Mouse (Mus musculus): Measurements from ENCODE around the gene Pclo. TPM values are rescaled to one million over a fixed set of nuclear protein-coding genes. Genes with fewer than 3 reads are reported as not detected.
"Not testable (repeated sequence)": the region's sequence is repeated elsewhere in the genome, so short reads cannot be mapped to it uniquely, and the experiment has no call there.

Pclo gene
- polyA plus RNA-seq (2015; fragmentation: Nextera tagmentation; extraction: Ambion mirVana) = 0.11 and 0.38 TPM in 2 replicates

DNA sequence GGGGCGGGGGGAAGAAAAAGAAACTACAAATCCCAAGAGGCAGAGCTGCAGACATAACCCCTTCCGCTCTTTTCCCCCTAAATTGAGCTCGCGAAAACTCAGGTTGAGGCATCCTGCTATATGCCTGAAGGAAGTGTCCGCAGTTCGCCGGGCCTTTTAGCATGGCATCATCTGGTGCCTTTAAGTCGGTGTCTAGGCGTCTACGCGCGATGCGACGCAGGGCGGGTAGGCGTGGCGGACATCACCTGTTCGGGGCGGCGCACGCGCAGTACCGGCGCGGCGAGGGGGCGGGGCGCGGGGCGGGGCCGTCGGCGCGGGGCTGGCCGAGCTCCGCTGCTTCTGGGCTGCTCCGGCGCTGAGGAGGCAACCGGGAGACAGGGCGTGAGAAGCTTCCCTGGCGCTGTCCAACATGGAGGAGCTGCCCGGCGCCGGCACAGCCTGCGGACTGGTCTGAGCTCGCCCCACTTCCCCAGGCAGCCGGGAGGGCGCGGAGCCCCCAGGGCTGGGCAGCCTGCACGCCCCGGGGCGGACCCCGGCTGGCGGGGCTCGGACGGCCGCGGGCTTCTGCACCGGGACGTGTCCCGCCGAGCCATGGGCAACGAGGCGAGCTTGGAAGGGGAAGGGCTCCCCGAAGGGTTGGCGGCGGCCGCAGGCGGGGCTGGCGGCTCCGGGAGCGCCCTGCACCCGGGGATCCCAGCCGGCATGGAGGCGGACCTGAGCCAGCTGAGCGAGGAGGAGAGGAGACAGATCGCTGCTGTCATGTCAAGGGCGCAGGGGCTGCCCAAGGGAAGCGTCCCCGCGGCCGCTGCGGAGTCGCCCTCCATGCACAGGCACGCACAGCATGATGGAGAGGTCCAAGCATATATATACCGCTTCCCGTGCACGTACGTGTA lies at the start of gene Pclo:
TSS of gene Pclo (plus strand) at position 288 of the 893 bp plus-strand sequence.
- peak within 1 kb of the TSS; percentile 75 for H3K27ac ChIP-seq
- H3K4me3 ChIP-seq = peak within 1 kb of the TSS; percentile 76
- under 1% methylated on average over 87 of the region's 89 CpGs for WGBS
- ATAC-seq (replicated peaks; ENCODE audit: insufficient number of reproducible peaks, insufficient read depth, low FRiP score, low read depth) = peak; percentile 98
- peaks cover 5% of the 10 kb centered on the region for H3K4me1 ChIP-seq (replicated peaks)
- peaks cover 5% of the 10 kb centered on the region for H3K27me3 ChIP-seq
- no peaks in the 10 kb centered on the region for H3K36me3 ChIP-seq
- H3K9ac ChIP-seq = peak within 1 kb of the TSS; percentile 51; the same call in 1 of the 2 replicates
- H3K9me3 ChIP-seq (replicated peaks) = no peaks in the 10 kb centered on the region
- H3K4me2 ChIP-seq = peak within 1 kb of the TSS; percentile 97

DNA sequence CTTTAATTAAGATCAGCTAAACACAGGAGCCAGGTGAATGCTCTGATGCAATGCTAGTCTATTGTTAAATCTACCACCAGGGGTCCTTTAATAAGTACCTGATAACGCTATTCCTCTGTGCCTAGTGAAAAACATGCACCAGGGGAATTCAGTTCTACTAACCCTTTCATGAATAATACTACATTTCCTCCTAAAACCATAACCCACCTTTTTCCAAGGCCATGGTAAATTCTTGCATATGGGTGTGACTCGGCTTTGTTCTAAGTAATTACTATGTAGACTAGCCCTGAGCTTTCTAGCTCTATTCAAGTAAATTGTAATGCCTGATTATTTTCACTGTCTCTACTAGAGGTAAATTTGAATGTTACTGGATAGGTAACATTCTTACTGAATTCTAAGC lies 20.3 kb upstream of the Pclo start:
- H3K4me1 ChIP-seq (replicated peaks); H3K27ac ChIP-seq; H3K4me3 ChIP-seq; ATAC-seq (replicated peaks; ENCODE audit: insufficient number of reproducible peaks, insufficient read depth, low FRiP score, low read depth); H3K9me3 ChIP-seq (replicated peaks); H3K36me3 ChIP-seq; H3K9ac ChIP-seq; H3K27me3 ChIP-seq; H3K4me2 ChIP-seq: not testable (repeated sequence)
- WGBS = 61% methylated on average over 2 of the region's 2 CpGs

DNA sequence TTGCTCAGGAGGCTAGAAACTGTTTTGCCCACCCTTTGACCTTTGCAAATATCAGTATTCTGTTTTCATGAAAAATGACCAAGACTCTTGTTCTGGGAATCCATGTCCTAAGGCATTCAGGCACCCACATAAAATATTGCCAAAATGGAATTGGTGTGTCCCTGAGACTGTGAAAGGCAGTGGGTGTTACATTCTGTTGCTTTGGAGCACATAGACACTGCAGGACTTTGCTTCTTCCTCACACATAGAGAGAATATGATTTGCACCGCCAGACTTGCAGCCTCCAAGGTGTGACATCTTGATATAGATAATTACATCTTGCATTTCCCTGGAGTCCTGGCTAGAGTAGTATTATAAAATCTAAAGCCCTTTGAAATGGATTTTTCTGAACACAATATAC lies 6.2 kb upstream of the Pclo start:
- Histone ChIP-seq H3K9me3 (replicated peaks) (no peaks in the 10 kb centered on the region), H3K4me2 (no peak overlapping the region), H3K9ac (no peak overlapping the region), H3K36me3 (no peaks in the 10 kb centered on the region), H3K4me3 (no peak overlapping the region), H3K27ac (no peak overlapping the region), H3K4me1 (replicated peaks) (no peaks in the 10 kb centered on the region), H3K27me3 (no peaks in the 10 kb centered on the region)
- no peak for ATAC-seq (replicated peaks; ENCODE audit: insufficient number of reproducible peaks, insufficient read depth, low FRiP score, low read depth)
- 58% methylated on average over 1 of the region's 1 CpGs for WGBS

DNA sequence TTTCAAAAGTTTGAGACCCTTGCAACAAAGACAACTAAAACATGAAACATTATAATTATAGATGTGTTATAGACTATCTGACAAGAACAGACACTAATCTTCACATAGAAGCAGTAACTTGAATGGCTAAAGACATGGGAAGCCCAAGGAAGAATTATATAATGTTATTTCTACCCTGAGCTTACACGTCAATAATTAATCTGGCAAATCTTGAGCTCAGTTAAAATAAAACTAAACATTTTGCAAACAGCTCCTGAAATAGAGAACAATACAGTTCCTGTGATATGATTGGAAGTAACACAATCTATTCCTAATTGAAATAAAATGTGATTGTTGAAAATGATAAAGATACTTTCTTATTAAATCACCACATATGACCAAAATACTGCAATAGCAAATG lies 5.1 kb upstream of the Pclo start:
- Histone ChIP-seq H3K9me3 (replicated peaks) (no peaks in the 10 kb centered on the region), H3K4me1 (replicated peaks) (no peaks in the 10 kb centered on the region), H3K27ac (no peak overlapping the region), H3K4me2 (no peak overlapping the region), H3K36me3 (no peaks in the 10 kb centered on the region), H3K4me3 (no peak overlapping the region), H3K27me3 (no peaks in the 10 kb centered on the region), H3K9ac (no peak overlapping the region)
- ATAC-seq (replicated peaks; ENCODE audit: insufficient number of reproducible peaks, insufficient read depth, low FRiP score, low read depth) = no peak
- 73% methylated on average over 1 of the region's 1 CpGs for WGBS

DNA sequence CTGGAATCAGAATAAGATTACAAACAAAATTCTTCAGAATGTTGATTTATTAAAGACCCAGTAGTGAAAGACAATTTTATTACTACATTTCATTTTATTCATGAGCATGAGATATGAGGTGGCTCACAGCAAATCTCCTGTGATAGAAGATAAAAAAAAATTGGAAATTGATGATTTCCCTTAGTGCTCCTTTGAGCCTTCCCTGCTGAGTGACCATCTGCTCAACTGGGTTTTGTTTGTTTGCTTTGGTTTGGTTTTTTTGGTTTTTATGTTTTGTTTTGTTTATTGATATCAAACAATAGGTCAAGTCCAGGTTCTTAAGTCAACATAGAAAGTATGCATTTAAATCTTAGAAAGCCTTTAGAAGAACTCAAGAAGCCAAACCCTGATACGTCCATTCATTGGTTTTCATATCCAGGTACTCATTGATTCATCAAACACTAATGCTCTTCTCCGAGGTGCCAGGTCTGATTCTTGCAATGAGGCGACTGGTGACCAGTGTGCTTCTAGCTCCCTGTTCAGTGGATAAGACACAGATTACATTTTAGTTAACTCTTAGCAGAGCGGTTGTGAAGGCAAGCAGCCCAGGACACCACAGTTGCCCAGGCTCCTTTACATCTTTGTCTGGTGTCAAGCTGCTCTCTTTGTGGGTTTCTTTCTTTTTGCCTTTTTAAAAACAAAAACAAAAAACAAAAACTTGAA lies 3.6 kb downstream of the Pclo start:
- Histone ChIP-seq H3K36me3 (no peaks in the 10 kb centered on the region), H3K9ac (no peak overlapping the region), H3K4me3 (no peak overlapping the region), H3K27ac (no peak overlapping the region), H3K4me2 (no peak overlapping the region), H3K4me1 (replicated peaks) (peaks cover 5% of the 10 kb centered on the region), H3K9me3 (replicated peaks) (no peaks in the 10 kb centered on the region), H3K27me3 (peaks cover 5% of the 10 kb centered on the region)
- 65% methylated on average over 4 of the region's 4 CpGs for WGBS
- ATAC-seq (replicated peaks; ENCODE audit: insufficient number of reproducible peaks, insufficient read depth, low FRiP score, low read depth) = no peak

DNA sequence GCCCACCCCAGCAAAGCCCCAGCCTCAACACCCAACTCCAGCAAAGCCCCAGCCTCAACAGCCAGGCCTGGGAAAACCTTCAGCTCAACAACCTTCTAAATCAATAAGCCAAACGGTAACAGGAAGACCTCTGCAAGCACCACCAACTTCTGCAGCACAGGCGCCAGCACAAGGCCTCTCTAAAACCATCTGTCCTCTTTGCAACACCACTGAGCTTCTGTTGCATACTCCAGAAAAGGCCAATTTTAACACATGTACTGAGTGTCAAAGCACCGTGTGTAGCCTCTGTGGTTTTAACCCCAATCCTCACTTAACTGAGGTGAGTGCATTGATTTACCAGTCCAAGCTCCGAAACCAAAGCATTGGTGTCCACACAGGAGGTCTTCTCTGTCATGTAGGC lies 7.3 kb downstream of the Pclo start:
- Histone ChIP-seq H3K9ac (no peak overlapping the region), H3K27me3 (no peaks in the 10 kb centered on the region), H3K4me2 (no peak overlapping the region), H3K4me3 (no peak overlapping the region), H3K27ac (no peak overlapping the region), H3K4me1 (replicated peaks) (0 out of 2 replicates have a peak, but pooled peaks cover 4% of the 10 kb centered on the region), H3K36me3 (no peaks in the 10 kb centered on the region), H3K9me3 (replicated peaks) (no peaks in the 10 kb centered on the region)
- WGBS = 67% methylated on average over 4 of the region's 4 CpGs
- ATAC-seq (replicated peaks; ENCODE audit: insufficient number of reproducible peaks, insufficient read depth, low FRiP score, low read depth) = no peak

DNA sequence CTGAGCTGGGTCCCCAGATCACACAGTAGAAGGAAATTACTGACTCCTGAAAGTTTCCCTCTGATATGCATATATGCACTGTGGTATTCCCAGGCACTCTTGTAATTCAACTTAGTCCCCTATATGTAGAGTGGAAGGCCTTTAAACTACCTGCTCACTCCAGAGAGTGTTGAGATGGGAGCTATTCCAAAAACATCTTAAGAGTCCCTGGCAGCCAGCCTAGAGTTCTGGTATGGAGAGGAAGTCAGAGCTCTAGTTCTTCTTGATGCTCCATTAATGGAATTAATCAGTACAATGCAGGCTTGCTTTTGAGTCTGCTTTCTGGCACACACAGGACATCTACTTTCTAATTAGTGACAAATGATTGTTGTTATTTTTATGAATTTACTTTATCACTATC lies 11.3 kb downstream of the Pclo start:
- 0 out of 2 replicates have a peak, but pooled peaks cover 4% of the 10 kb centered on the region for H3K4me1 ChIP-seq (replicated peaks)
- H3K4me3 ChIP-seq = no peak overlapping the region
- H3K9ac ChIP-seq = no peak overlapping the region
- no peaks in the 10 kb centered on the region for H3K36me3 ChIP-seq
- ATAC-seq (replicated peaks; ENCODE audit: insufficient number of reproducible peaks, insufficient read depth, low FRiP score, low read depth) = no peak
- H3K27me3 ChIP-seq = no peaks in the 10 kb centered on the region
- H3K27ac ChIP-seq = no peak overlapping the region
- H3K9me3 ChIP-seq (replicated peaks) = no peaks in the 10 kb centered on the region
- H3K4me2 ChIP-seq = no peak overlapping the region

DNA sequence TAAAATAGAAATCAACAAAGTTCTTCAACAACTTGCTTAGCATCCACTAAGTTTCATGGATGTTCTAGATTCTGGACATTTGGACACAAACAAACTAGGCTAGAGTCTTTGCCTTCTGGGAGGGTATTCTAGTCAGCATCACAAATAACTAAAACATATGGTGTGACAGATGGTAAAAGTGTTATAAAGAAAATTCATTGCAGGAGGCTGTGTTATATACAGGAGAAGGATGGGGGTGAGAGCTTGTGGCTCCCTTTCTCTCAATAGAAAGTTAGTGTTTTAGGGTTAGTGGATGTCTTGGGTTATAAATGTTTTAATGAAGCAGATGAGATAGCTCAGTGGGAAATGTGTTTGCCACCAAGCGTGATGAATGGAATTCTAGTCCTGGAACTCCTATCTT lies 13.1 kb downstream of the Pclo start:
- no peaks in the 10 kb centered on the region for H3K9me3 ChIP-seq (replicated peaks)
- H3K9ac ChIP-seq = no peak overlapping the region
- no peaks in the 10 kb centered on the region for H3K36me3 ChIP-seq
- H3K27ac ChIP-seq = no peak overlapping the region
- 42% methylated on average over 1 of the region's 1 CpGs for WGBS
- 0 out of 2 replicates have a peak, but pooled peaks cover 4% of the 10 kb centered on the region for H3K4me1 ChIP-seq (replicated peaks)
- no peak for ATAC-seq (replicated peaks; ENCODE audit: insufficient number of reproducible peaks, insufficient read depth, low FRiP score, low read depth)
- H3K27me3 ChIP-seq = no peaks in the 10 kb centered on the region
- no peak overlapping the region for H3K4me3 ChIP-seq
- H3K4me2 ChIP-seq = no peak overlapping the region

DNA sequence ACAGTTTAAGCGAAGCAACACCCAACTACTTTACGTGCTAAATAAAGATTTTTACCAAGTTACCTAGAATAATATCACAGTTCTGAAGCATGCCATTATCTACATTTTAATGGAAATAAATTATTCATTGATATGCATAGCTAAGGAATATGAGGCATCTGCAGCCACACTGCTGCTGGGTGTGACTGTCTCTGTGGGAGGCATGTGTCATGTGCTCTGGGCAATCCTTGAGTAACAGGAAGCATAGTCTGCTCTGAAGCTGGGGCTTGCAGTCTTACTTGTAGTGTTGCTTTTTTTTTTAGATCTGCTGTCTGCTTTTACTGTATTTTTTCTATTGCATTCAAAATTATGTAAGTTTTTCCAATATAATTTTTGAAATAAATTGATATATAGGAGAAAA lies 17.2 kb downstream of the Pclo start:
- Histone ChIP-seq H3K27ac (no peak overlapping the region), H3K9ac (no peak overlapping the region), H3K27me3 (no peaks in the 10 kb centered on the region), H3K4me1 (replicated peaks) (no peaks in the 10 kb centered on the region), H3K4me3 (no peak overlapping the region), H3K36me3 (no peaks in the 10 kb centered on the region), H3K9me3 (replicated peaks) (no peaks in the 10 kb centered on the region), H3K4me2 (no peak overlapping the region)
- WGBS = 83% methylated on average over 2 of the region's 2 CpGs
- ATAC-seq (replicated peaks; ENCODE audit: insufficient number of reproducible peaks, insufficient read depth, low FRiP score, low read depth) = no peak

DNA sequence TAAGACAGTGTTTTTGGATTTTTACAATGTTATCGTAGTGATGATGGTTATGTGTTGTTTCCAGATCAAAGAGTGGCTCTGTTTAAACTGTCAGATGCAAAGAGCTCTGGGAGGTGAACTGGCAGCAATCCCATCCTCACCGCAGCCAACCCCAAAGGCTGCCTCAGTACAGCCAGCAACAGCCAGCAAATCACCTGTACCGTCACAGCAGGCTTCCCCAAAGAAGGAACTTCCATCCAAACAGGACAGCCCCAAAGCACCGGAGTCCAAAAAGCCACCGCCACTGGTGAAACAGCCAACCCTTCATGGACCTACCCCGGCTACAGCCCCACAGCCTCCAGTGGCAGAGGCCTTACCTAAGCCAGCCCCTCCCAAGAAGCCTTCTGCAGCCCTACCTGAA lies 24.6 kb downstream of the Pclo start:
- Histone ChIP-seq H3K36me3 (no peaks in the 10 kb centered on the region), H3K4me1 (replicated peaks) (no peaks in the 10 kb centered on the region), H3K9me3 (replicated peaks) (no peaks in the 10 kb centered on the region), H3K27ac (no peak overlapping the region), H3K4me2 (no peak overlapping the region), H3K9ac (no peak overlapping the region), H3K4me3 (no peak overlapping the region), H3K27me3 (no peaks in the 10 kb centered on the region)
- WGBS = 58% methylated on average over 6 of the region's 6 CpGs
- no peak for ATAC-seq (replicated peaks; ENCODE audit: insufficient number of reproducible peaks, insufficient read depth, low FRiP score, low read depth)

DNA sequence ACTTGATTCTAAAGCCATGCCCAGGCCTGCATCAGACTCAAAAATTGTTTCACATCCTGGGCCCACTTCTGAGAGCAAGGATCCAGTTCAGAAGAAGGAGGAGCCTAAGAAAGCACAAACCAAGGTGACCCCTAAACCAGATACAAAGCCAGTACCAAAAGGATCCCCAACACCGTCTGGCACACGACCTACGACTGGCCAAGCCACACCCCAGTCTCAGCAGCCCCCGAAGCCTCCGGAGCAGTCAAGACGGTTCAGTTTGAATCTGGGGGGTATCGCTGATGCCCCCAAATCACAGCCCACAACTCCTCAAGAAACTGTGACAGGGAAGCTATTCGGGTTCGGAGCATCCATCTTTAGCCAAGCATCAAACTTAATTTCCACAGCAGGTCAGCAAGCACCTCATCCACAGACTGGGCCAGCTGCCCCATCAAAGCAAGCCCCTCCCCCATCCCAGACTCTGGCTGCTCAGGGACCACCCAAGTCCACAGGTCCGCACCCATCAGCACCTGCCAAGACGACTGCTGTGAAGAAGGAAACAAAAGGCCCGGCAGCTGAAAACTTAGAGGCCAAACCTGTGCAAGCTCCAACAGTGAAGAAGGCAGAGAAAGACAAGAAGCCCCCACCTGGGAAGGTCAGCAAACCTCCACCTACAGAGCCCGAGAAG lies 25.4 kb downstream of the Pclo start:
- no peaks in the 10 kb centered on the region for H3K4me1 ChIP-seq (replicated peaks)
- no peaks in the 10 kb centered on the region for H3K9me3 ChIP-seq (replicated peaks)
- 67% methylated on average over 13 of the region's 13 CpGs for WGBS
- H3K4me3 ChIP-seq = no peak overlapping the region
- H3K27ac ChIP-seq = no peak overlapping the region
- H3K36me3 ChIP-seq = no peaks in the 10 kb centered on the region
- H3K9ac ChIP-seq = no peak overlapping the region
- H3K27me3 ChIP-seq = no peaks in the 10 kb centered on the region
- ATAC-seq (replicated peaks; ENCODE audit: insufficient number of reproducible peaks, insufficient read depth, low FRiP score, low read depth) = no peak
- H3K4me2 ChIP-seq = no peak overlapping the region
